Mouse (Mus musculus) midbrain, embryonic 10.5 days (tissue): Measurements from ENCODE around the gene Fam92a. TPM values are rescaled to one million over a fixed set of nuclear protein-coding genes. Genes with fewer than 3 reads are reported as not detected.
A peak's percentile ranks its signal among the peaks of the same experiment; 100 is the strongest.
"Not testable (repeated sequence)": the region's sequence is repeated elsewhere in the genome, so short reads cannot be mapped to it uniquely, and the experiment has no call there.

ENCODE experiments used
- DNase-seq: peaks from one replicate; pipeline ENCODE4 v3.0.0-alpha.2; 2017; ENCODE audit warnings: low spot score
- H3K27ac ChIP-seq: fragments of 300-500 bp; sonication (generic); replicated peaks from 2 replicates; pipeline ENCODE4 v1.5.1; 2016; ENCODE audit warnings: mild to moderate bottlenecking
- H3K27me3 ChIP-seq: fragments of 300-500 bp; sonication (generic); 2 replicates; pipeline ENCODE4 v1.6.1; 2016; ENCODE audit warnings: low read depth, mild to moderate bottlenecking; ENCODE audit not compliant: poor library complexity, severe bottlenecking
- H3K36me3 ChIP-seq: fragments of 300-500 bp; sonication (generic); 2 replicates; pipeline ENCODE4 v1.6.1; 2016; ENCODE audit warnings: mild to moderate bottlenecking, moderate library complexity
- H3K4me1 ChIP-seq: fragments of 300-500 bp; sonication (generic); 2 replicates; pipeline ENCODE4 v1.6.1; 2016
- H3K4me3 ChIP-seq: fragments of 300-500 bp; sonication (generic); 2 replicates; pipeline ENCODE4 v1.5.1; 2016; ENCODE audit warnings: mild to moderate bottlenecking, moderate library complexity
- H3K9me3 ChIP-seq: fragments of 300-500 bp; sonication (generic); replicated peaks from 2 replicates; pipeline ENCODE4 v1.6.1; 2016; ENCODE audit warnings: mild to moderate bottlenecking
- WGBS: fragments of 180-500 bp; shearing (Covaris S2); methylation state at CpG from one replicate; pipeline ENCODE4 v1.1.7; 2016; 5-methylcytosine and 5-hydroxymethylcytosine counted together
- polyA plus RNA-seq: library from polyadenylated mRNA; unstranded; fragments of >200 nt; fragmentation: Nextera tagmentation; extraction: Ambion mirVana; gene quantifications from 2 replicates; pipeline ENCODE4 v1.2.1, GENCODE M21; 2016

The Fam92a gene
- 91.7 and 97.3 TPM in 2 replicates for polyA plus RNA-seq

DNA sequence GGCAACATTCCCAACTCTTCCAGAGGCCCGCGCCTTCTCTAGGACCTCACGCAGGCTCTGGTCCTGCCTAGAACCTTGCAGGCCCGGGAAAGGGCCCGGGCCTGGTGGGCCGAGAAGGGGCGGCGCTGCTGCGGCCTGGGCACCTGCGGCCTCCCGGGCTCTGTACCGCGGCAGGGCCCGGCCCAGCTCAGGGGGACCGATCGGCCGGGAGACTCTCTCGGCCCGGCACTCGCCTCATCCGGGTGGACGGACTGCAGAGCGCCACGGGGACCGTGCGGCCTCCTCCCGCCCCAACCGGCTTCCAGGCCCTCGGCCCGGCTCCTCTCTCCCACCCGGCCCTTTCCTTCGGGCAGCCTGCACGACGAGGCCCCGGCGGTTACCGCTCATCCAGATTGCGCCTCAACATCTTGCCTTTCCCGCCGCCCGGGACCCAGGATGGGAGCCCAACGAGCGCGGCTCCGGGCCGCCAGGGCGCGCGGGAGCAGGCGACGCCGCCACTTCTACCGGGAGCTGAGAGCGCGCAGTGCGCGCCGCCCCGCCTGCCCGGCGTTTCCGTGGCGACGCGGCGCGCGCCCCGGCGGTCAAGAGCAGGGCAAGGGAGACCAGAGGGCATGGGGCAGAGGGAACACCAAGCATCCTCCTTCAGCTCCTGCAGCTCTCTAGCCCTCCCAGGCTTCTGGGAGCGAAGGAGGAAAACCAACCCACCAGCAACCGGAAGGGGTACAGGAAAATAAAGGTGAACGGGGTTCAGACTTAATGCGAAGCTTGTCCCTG lies at the start of gene Fam92a:
Fam92a (minus strand) TSS at position 698 of the 774 bp plus-strand sequence.
- peaks cover 17% of the 10 kb centered on the region for H3K4me1 ChIP-seq
- peak; percentile 82 for DNase-seq
- H3K27ac ChIP-seq: peak within 1 kb of the TSS; percentile 95
- no peaks in the 10 kb centered on the region for H3K9me3 ChIP-seq
- under 1% methylated on average over 74 of the region's 74 CpGs for WGBS
- peak within 1 kb of the TSS; percentile 65 for H3K4me3 ChIP-seq
- no peaks in the 10 kb centered on the region for H3K27me3 ChIP-seq
- H3K36me3 ChIP-seq: peaks cover 19% of the 10 kb centered on the region

GRCm38 (mm10) chr4:12178992-12179391 lies 7.2 kb upstream of the Fam92a start:
- Histone ChIP-seq H3K9me3 (no peaks in the 10 kb centered on the region), H3K4me3 (no peak overlapping the region), H3K27me3 (no peaks in the 10 kb centered on the region), H3K27ac (no peak overlapping the region), H3K36me3 (no peaks in the 10 kb centered on the region), H3K4me1 (no peaks in the 10 kb centered on the region)
- WGBS: 91% methylated on average over 10 of the region's 10 CpGs
- no peak for DNase-seq

- Histone ChIP-seq H3K9me3 (no peaks in the 10 kb centered on the region), H3K27me3 (no peaks in the 10 kb centered on the region), H3K4me3 (peak overlapping the region; percentile 65), H3K4me1 (peaks cover 17% of the 10 kb centered on the region), H3K27ac (peak overlapping the region; percentile 95), H3K36me3 (peaks cover 25% of the 10 kb centered on the region)
- no peak for DNase-seq
- WGBS: 20% methylated on average over 9 of the region's 9 CpGs
These were observed 863 bp downstream of the Fam92a start for GRCm38 (mm10) chr4:12170986-12171317.

DNA sequence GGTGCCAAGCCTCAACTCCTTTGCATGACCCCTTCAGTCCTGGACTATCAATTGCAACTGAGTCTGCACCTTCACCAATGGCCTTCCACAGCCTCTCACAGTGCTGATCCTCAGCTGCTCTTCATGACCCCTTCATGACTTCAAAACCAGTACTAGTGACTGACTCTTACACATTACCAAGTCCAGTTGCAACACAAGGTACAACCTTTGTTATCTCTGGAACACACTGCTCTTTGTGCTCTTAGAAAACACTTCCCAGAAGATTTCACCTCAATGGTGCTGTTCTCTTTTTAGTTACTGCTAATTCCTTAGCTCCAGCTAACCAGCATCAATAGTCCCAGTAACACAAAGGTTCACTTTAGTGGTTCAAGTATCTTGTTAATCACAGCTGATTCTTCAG lies 24.2 kb downstream of the Fam92a start:
- peaks cover 23% of the 10 kb centered on the region for H3K9me3 ChIP-seq
- no peak for DNase-seq
- H3K36me3 ChIP-seq: peaks cover 61% of the 10 kb centered on the region

DNA sequence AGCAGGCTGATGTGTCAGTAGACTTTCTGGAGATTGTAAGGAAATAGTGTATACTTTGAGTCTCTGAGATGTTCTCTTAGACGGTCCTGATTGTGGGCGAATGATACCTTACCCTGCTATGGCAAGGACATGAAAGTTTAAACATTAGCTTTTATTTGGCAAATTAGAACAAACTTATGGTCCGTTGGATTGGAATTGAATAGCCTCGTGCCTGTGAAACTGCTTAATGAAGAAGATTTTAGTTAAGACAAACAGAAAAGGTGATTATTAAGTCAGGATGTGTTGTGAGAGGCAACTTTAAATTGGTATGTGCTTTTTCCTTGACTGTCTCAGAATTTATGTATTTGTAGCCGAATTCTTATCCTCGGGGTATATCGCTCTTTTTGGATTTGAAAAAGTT lies 30.3 kb downstream of the Fam92a start:
- not testable (repeated sequence) for DNase-seq, H3K27ac ChIP-seq, H3K4me3 ChIP-seq, H3K27me3 ChIP-seq, H3K4me1 ChIP-seq
- WGBS: 96% methylated on average over 7 of the region's 7 CpGs
- Histone ChIP-seq H3K36me3 (peaks cover 13% of the 10 kb centered on the region), H3K9me3 (peaks cover 17% of the 10 kb centered on the region)

More for the DNA sequence above, 24.2 kb downstream of the Fam92a start:
- Histone ChIP-seq H3K4me3 (no peak overlapping the region), H3K4me1 (no peaks in the 10 kb centered on the region), H3K27ac (no peak overlapping the region), H3K27me3 (no peaks in the 10 kb centered on the region)

DNA sequence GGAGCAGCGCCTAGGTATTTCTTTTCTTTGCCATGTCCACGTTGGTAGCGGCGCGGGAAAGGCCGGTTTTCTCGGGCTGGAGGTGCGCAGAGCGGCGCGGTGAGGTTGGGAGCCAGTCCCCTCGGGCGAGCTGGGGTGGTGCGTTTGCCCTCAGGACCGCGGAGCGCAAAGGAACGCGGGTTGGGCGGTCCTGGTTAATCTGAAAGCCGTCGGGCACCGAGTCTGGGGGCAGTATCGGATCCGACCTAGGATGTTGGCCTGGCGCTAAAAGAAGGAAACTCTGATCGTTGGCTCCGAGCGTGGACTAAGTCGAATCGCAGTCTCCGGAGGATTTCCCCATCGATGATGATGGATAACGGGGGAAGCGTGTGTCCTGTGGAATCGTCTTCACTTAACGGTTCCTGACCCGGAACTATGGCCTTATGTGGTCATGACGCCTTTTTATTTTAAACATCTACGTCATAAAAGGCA lies 31.2 kb downstream of the Fam92a start:
- WGBS: 22% methylated on average over 24 of the region's 40 CpGs
- H3K27ac ChIP-seq, H3K36me3 ChIP-seq, H3K9me3 ChIP-seq, H3K4me1 ChIP-seq, H3K27me3 ChIP-seq: not testable (repeated sequence)
- peak overlapping the region; percentile 49 for H3K4me3 ChIP-seq
- DNase-seq: peak; percentile 20

DNA sequence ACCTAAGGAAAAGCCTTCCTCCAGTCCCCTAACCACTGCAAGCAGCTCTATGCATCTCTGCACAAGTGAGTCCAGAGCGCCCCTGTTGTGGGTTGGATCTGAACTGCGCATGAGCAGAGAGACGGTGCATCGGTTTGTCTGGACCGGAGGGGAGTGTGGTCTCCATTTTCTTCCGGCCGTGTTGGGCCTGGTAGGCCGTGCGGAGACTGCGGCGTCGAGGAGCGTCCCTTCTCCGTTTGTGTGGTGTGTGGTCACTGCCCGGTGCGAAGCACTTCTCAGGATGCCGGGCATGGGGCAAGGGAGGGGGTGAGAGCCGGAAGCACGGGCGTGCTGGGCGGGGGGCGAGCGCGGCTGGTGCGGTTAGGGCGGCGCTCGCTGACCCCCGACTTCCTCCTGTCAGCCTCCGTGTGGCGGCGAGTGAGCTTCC lies 31.7 kb downstream of the Fam92a start, which contains the start of gene Rbm12b1:
Rbm12b1 (plus strand) TSS at position 124 of the 427 bp plus-strand sequence.
- Histone ChIP-seq H3K4me3 (peak within 1 kb of the TSS; percentile 49), H3K27ac (peak within 1 kb of the TSS; percentile 80)
- DNase-seq: peak; percentile 77
- not testable (repeated sequence) for H3K27me3 ChIP-seq, H3K9me3 ChIP-seq, H3K4me1 ChIP-seq, H3K36me3 ChIP-seq
- WGBS: 5% methylated on average over 17 of the region's 32 CpGs

Other genes with a start within 250 kb of the Fam92a start
- 0.30 TPM in 2 replicates for gene Gm10604, start 190.8 kb downstream of the Fam92a start, polyA plus RNA-seq
- 14.0 and 16.1 TPM in 2 replicates for gene Rbm12b2, start 82.6 kb downstream of the Fam92a start, polyA plus RNA-seq
- gene Rbm12b1, start 31.8 kb downstream of the Fam92a start, polyA plus RNA-seq: 5.7 and 5.9 TPM in 2 replicates